Mouse (Mus musculus): ENCODE data around the gene Itgav.
"Not testable (repeated sequence)": the region's sequence is repeated elsewhere in the genome, so short reads cannot be mapped to it uniquely, and the experiment has no call there.

Gene Itgav

GRCm38 (mm10) chr2:83713281-83713680, 10.9 kb upstream of the Itgav start:
- not testable (repeated sequence) for DNase-seq

DNA sequence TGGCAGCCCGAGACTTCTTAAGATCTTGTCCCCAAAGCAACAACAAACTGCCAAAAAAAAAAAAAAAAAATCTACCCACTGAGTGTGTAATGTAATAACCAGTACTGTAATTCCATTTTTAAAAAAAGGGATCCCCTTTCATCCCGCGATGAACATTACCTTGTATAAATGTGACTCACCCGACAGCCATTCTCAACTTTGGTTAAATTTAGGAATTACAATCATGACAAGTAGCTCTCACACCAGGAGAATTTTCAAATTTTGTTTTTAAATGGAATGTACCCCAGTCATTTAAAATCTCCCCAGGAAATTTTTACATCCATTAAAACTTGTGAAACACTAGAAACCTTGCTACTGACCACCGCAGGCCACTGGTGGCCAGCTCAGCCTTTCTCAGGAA, 10.3 kb upstream of the Itgav start:
- DNase-seq: no peak

DNA sequence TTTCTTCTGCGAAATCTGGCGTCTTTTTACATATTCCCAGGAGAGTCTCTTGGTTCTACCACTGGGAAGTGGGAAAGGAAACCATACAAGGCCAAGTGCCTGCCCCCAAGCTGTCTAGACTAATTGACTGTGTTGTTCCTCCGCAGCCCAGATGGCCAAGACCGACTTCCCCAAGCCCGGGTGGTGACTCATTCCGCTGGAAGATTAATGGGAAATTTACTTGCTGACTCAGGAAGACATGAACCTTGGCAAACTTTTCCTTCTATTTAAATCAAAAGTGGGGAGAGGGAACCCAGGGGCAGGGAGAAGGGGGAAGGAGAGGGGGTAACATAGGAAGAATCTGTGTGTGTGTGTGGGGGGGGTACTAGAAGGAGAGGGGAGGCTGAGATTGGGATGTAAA, 9.4 kb upstream of the Itgav start:
- peak; percentile 71 for DNase-seq

DNA sequence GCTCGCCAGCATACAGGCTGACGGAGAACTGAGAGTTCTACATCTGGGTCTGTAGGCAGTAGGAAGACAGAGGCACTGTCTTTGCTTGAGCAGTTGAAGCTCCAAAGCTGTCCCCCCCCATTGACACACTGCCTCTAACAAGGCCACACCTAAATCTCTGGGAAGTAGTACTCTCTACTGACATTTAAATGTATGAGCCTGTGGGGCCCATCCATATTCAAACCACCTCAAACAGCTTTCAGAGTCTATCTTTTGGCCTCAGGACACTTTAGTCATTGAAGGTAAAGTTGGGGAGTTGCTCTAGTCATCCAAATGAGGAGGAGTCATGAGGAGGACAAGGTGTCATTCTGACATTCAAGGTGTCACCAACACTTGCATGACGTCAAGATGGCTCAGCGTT, 5.9 kb upstream of the Itgav start:
- no peak for DNase-seq

DNA sequence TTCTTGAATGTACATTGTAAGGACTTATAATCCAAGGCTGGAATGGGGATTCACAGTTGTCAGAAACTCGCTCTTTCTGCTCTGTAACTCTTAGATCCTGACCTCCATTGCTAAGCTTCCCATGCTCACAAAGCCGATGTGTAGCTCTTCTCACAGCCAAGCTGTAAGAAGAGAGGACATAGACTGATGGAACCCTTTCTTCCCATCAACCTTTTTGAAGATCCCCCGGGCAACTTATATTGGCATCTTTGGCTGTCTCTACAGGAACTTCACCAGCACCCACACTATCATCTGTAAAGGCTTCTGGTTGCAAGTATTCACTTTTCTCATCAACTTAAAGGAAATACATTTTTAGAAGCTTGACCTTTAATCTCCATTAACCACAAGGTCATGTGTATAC, 2.6 kb upstream of the Itgav start:
- DNase-seq: no peak

DNA sequence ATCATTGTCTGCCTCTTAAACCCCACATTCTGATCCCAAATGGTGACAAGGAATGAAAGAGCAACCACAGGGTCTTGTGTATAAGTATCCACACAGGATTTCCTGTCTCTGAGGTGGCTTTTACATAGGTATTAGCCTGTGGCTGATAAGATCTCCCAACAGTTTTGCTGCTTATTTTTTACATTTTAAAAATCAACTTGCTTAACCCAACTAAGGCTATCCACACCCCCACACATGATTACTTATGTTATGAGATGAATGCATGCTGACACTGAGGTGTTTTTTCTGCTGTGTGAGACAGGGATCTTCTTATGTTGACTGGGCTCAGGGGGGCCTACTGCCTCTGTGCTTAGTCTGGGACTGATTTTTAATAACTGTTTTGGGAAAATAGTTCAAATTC, 1.3 kb upstream of the Itgav start:
- no peak for DNase-seq

DNA sequence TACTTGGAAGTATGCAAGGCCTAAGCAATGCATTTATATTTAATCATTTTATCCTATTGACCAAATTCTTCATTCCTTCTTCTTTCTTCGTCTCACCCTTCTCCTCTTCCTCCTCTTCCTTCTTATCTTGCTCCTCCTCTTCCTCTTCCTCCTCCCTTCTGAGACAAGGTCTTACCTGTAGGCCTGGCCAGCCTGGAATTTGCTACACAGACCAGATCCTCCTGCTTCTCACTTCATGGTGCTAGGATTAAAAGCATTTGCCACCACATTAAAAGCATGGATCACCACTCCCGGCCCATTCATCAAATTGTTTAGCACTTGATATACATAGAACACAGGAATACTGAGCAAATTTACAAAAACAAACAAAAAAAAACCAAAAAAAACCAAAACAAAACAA, 851 bp upstream of the Itgav start:
- no peak for DNase-seq

DNA sequence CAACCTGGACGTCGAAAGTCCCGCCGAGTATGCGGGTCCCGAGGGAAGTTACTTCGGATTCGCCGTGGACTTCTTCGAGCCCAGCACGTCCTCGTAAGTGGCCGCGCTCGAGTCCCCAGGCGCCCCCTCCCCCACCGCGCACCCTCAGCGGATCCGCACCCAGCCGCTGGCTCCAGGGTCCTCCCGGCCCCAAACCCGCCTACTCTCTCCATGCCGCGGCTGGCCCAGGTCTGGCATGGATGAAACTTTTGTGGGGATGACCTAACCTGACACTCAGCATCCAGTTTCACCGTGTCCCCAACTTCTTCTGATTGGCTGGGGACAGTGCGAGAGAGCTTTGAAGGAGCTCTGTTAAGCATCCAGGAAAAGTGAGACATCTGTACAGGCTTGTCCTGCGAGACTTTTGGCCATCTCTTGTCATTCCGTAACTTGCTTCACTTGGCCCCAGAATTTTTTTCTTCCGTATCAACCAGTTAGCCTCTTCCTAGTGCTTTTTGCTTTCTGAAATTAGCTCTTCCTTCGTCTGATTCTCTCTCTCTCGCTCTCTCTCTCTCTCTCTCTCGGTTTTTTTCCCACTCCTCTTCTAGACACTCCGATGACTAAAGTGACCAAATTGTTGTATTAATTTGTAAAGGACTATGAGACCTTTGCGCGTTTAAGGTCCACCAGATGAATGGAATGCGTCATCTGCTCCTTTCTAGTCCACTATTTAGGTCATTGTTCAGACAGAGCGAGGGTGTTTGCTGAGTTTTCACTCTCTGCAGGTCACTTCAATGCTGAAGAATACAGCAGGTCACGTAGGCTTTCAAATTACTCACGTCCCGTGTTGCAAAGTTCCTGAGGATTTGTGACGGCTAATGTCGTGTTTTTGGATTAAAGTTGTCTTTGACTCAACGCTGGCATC, 882 bp downstream of the Itgav start:
- DNase-seq: peak; percentile 77

DNA sequence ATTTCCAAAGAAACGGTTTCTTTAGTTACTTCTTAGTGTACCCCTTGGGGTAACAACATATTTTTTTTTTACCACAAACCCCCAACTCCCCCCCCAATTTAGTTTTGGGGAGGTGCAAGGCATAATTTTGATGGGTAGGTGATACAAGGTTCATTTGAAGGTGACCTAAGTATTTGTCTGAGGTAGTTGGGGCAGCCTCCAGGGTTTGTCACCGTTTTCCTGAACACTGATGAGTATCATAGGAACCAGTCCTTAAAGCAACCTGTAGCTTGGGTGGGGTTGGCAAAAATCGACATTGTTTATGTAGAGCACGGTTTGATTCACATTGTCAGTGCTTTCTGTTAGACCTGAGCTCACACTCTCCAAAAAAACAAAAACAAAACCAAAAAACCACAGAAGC, 1.6 kb downstream of the Itgav start:
- no peak for DNase-seq

- no peak for DNase-seq
Observed at GRCm38 (mm10) chr2:83728238-83728682, 4.1 kb downstream of the Itgav start.

- peak; percentile 60 for DNase-seq
Observed at GRCm38 (mm10) chr2:83729339-83729738, 5.1 kb downstream of the Itgav start.

DNA sequence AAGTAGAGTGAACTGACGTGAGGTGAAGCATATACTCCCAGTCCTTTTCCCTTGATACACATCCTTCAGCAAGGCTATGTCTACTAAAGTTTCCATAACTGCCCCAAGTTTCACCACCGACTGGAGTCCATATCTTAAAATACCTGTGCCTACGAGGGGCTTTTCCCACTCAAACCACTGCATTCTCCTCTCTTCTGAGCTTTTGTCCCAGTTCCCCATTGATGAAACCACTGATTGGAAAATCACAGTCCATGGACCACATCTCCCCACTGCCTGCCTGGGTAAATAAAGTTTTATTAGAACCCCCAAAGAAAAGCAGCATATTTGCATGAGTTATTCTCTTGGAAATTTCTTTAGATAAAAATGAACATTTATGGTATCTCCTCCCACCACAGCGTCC, 8.7 kb downstream of the Itgav start:
- no peak for DNase-seq

DNA sequence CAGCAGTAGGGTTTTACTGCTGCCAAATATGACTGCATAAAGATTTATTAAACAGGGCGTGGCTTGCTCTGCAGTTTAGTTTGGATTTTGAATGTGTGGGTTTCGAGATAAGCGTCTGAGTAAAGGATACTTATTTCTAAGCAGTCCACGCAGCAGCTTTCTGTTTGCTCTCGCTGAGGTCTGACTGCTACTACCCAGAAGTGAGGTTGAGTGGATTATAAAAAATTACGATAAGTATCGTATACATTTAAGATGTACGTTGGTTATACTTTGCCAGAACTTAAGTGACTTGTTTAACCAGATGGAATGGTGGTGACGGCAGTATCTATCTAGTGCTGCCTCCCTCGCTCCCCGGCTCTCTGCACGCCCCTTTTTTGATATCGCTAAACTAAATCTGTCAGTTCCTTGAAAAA, 9.8 kb downstream of the Itgav start:
- no peak for DNase-seq

DNA sequence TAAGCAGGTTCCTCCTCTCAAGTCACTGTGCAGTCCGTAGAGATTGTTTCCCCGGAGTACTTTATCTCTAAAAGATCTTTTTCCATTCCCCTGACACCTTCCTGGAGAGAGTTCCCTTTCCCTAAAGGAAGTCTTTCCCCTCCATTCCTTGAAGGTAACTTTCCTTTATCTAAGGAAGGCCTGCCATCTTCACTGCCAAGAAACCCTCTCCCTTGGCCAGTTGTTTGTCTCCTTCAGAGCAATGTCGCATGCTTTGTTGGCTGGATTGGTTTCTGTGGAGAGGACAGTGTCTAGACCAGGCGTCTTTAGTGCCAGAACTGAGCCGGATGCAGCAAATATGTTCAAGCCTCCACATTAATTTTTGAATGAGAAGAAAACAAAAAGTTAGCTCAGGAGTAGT, 11.1 kb downstream of the Itgav start:
- no peak for DNase-seq

GRCm38 (mm10) chr2:83736836-83737235, 12.6 kb downstream of the Itgav start:
- DNase-seq: no peak

GRCm38 (mm10) chr2:83738586-83739251, 14.5 kb downstream of the Itgav start:
- no peak for DNase-seq

- DNase-seq: no peak
Observed at GRCm38 (mm10) chr2:83739461-83740124, 15.4 kb downstream of the Itgav start.

DNA sequence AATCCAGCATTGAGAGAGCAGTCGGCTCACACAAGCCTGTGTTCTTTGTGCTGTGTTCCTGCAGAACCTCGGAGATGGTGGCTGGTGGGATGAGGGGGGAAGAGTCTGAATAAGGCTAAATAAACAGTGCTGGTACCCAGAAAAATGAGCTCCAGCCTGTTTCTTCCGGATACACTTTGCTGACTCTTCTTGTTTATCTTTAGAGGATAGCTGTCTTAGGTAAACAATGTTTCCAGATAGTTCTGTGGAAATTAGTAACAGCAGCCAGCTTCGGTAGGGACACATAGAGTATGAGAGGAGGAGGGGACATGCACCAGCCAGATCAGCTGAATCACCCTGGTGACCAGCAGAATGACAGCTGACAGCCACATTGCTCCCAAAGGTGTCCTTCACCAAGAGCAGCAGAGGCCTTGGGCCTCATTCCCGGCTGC, 16.4 kb downstream of the Itgav start:
- no peak for DNase-seq

DNA sequence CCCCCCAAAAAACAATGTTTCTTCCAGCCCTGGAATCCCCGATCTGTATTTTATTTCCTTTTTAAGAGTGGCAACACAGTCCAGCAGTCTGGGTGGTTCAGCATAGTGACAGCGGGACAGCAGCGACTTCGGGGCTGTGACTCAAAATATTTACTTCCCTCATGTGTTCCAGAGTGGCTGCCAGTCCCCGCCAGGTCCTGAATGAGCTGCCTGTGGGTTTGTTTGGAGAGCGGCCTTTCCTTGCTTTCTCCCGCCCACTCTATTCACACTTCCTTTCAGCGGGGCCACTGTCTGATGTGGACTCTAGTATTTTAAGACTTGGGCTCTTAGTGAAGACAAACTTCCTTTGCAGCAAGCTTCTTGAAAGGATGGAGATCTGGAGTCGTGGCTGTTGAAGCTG, 18.0 kb downstream of the Itgav start:
- DNase-seq: no peak

DNA sequence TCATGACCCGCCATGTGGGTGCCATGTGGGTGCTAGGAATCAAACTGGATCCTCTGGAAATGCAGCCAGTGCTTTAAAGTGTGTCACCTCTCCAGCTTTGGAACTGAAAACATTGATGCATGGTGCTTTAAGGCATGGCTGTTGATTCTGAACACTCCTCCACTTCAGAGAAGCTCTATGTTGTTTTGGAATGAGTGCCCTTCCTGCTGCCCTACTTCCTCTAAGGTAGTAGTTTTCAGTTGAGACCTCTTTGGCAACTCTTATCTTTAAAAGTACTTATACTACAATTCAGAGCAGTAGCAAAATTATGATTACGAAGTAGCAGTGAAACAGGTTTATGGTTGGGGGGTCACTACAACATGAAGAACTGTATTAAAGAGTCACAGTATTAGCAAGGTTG, 18.6 kb downstream of the Itgav start:
- no peak for DNase-seq

DNA sequence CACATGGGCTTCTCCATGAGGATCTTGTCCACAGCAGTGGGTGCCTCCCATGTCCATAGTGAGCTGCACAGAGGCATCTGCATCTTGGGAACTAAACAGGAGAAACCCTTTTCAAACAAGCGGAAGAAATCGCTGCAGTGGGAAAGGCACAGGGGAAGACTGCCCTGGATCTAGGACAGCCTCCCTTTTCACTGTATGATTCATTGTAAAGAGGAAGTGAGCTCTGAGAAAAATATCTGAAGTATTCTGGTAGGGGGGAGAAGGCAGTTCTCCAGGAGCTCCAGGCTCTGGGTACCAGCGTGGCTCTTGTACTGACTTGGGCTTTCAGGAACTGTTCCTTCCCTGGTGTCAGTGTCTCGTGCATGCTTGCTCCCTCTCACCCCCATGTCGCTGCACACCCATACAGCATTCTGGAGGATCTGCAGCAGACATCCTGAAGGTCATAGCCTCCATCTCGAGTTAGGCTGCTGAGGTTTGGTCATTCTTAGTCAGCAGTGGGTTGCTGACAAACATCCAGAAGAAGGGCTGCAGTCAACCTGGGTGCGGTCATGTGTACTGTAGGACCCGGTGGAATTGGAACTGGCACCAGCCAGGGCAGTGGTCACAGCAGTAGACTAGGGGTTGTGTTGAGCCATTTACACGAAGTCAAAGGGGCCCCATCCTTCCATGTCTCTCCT, 20.2 kb downstream of the Itgav start:
- no peak for DNase-seq

DNA sequence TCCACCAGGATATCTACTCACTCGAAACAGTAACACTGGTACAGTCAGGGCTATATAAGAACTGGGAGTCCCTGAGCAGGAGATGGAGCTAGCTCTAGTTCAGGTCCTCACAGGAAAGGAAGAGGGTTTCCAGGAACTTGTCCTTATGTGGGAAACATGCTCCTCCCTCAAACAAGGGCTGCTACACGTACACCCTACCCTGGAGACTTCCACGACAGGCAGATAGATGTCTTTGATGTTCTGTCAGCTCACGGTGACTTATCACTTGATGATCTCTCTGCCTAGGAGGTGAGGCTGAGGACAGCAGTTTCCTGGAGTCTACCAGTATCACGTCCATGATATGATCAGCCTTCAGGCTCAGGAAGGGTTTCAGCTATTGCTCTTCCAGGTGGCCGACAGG, 21.1 kb downstream of the Itgav start:
- DNase-seq: no peak

GRCm38 (mm10) chr2:83748581-83749118, 24.5 kb downstream of the Itgav start:
- DNase-seq: no peak
